Mouse (Mus musculus): ENCODE data around the gene BC055324. TPM values are rescaled to one million over a fixed set of nuclear protein-coding genes. Genes with fewer than 3 reads are reported as not detected.

BC055324 gene
- total and polyA plus RNA-seq, 3 experiments = 16.3 to 26.6 (median 20.6) TPM

DNA sequence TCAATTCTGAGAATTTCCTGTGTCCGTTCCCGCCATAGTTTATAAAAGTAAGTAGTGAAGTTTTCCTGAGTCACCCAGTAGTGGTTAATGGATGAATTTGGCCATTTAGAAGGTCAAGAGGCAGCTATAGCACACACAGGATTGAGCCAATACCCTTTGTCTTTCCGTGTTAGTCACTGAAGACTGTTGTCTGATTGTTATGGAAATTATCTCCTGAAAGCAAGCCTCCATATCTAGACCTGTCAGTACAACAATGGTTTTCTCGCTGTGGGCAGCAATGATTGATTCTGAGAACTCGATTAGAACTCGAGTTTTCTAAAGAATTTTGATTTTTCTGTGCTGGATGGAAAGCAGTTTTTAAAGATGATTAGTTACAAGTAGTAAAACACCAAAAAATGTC is 25.2 kb upstream of the BC055324 start:
- Histone ChIP-seq H3K4me3 (replicated peaks in 1 of 3; ENCODE audit: low read depth in 2 of 3, low read length in 2 of 3, poor library complexity in 1 of 3) (no peak overlapping the region), H3K27ac (ENCODE audit: insufficient read depth, low read depth) (no peak overlapping the region), H3K27me3 (replicated peaks) (no peaks in the 10 kb centered on the region), H3K36me3 (replicated peaks in 1 of 2; ENCODE audit: control insufficient read depth in 1 of 2, insufficient read depth in 1 of 2, low read length in 1 of 2) (no peaks in the 10 kb centered on the region), H3K4me1 (ENCODE audit: control insufficient read depth in 1 of 2, insufficient read depth in 2 of 2) (no peaks in the 10 kb centered on the region), H3K79me2 (replicated peaks; ENCODE audit: control insufficient read depth, extremely low read depth, insufficient read depth, poor library complexity, severe bottlenecking) (no peaks in the 10 kb centered on the region), H3K9ac (ENCODE audit: insufficient read depth, low read depth) (no peak overlapping the region), H3K4me2 (ENCODE audit: insufficient read depth, low read depth, poor library complexity, severe bottlenecking) (no peak overlapping the region), H3K9me3 (replicated peaks; ENCODE audit: low read length) (no peaks in the 10 kb centered on the region)
- dilution Hi-C loops (cut with MboI; ENCODE audit: extremely low pct_ligation_motif_present, extremely low pct_unique_long_range_greater_than_20kb, low sequenced_read_pairs) (no loop called here), in situ Hi-C loops (cut with MboI; ENCODE audit: low pct_ligation_motif_present, low pct_unique_long_range_greater_than_20kb, low sequenced_read_pairs) (no loop called here)
- TF ChIP-seq RCOR1 (conservative IDR thresholded peaks at IDR 0.05; ENCODE audit: low read depth, low read length) = no peak
- TF ChIP-seq CHD1 (IDR thresholded peaks at IDR 0.05; ENCODE audit: low read depth, low read length) = no peak
- TF ChIP-seq CHD2 (IDR thresholded peaks at IDR 0.05; ENCODE audit: low read length) = no peak
- no peak for TF ChIP-seq POLR2A (IDR thresholded peaks at IDR 0.05; ENCODE audit: low read depth, low read length)
- no peak for TF ChIP-seq KAT2A (IDR thresholded peaks at IDR 0.05; ENCODE audit: insufficient replicate concordance, low read length)
- no peak for DNase-seq (ENCODE audit: extremely low read depth)

- no peak for DNase-seq (ENCODE audit: extremely low read depth)
- Histone ChIP-seq H3K36me3 (replicated peaks in 1 of 2; ENCODE audit: control insufficient read depth in 1 of 2, insufficient read depth in 1 of 2, low read length in 1 of 2) (no peaks in the 10 kb centered on the region), H3K4me3 (replicated peaks in 1 of 3; ENCODE audit: low read depth in 2 of 3, low read length in 2 of 3, poor library complexity in 1 of 3) (no peak overlapping the region), H3K27me3 (replicated peaks) (no peaks in the 10 kb centered on the region), H3K79me2 (replicated peaks; ENCODE audit: control insufficient read depth, extremely low read depth, insufficient read depth, poor library complexity, severe bottlenecking) (no peaks in the 10 kb centered on the region), H3K4me1 (ENCODE audit: control insufficient read depth in 1 of 2, insufficient read depth in 2 of 2) (no peaks in the 10 kb centered on the region), H3K27ac (ENCODE audit: insufficient read depth, low read depth) (no peak overlapping the region), H3K9me3 (replicated peaks; ENCODE audit: low read length) (no peaks in the 10 kb centered on the region), H3K9ac (ENCODE audit: insufficient read depth, low read depth) (no peak overlapping the region), H3K4me2 (ENCODE audit: insufficient read depth, low read depth, poor library complexity, severe bottlenecking) (no peak overlapping the region)
- TF ChIP-seq POLR2A (IDR thresholded peaks at IDR 0.05; ENCODE audit: low read depth, low read length) (no peak), JUND (conservative IDR thresholded peaks at IDR 0.05; ENCODE audit: low read depth, low read length) (no peak), MXI1 (IDR thresholded peaks at IDR 0.05; ENCODE audit: low read depth, low read length) (no peak), ZNF384 (IDR thresholded peaks at IDR 0.05; ENCODE audit: low read depth, low read length) (no peak), POLR2AphosphoS2 (IDR thresholded peaks at IDR 0.05; ENCODE audit: low read depth, low read length) (no peak), RCOR1 (conservative IDR thresholded peaks at IDR 0.05; ENCODE audit: low read depth, low read length) (no peak), ZMIZ1 (IDR thresholded peaks at IDR 0.05; ENCODE audit: low read depth, low read length) (no peak), TCF12 (IDR thresholded peaks at IDR 0.05; ENCODE audit: low read depth, low read length) (no peak), MEF2A (IDR thresholded peaks at IDR 0.05; ENCODE audit: borderline replicate concordance, low read depth, low read length) (no peak), USF2 (conservative IDR thresholded peaks at IDR 0.05; ENCODE audit: low read depth, low read length) (no peak), UBTF (IDR thresholded peaks at IDR 0.05; ENCODE audit: low read depth, low read length) (no peak), NELFE (IDR thresholded peaks at IDR 0.05; ENCODE audit: low read depth, low read length) (no peak), ZC3H11A (IDR thresholded peaks at IDR 0.05; ENCODE audit: low read depth, low read length) (no peak), MYC (IDR thresholded peaks at IDR 0.05; ENCODE audit: low read depth, low read length) (no peak), PAX5 (IDR thresholded peaks at IDR 0.05; ENCODE audit: low read length) (no peak), CHD2 (IDR thresholded peaks at IDR 0.05; ENCODE audit: low read length) (no peak), JUN (IDR thresholded peaks at IDR 0.05; ENCODE audit: insufficient read depth, low read depth, low read length) (no peak), MAFK (IDR thresholded peaks at IDR 0.05; ENCODE audit: insufficient replicate concordance, low read length) (no peak), CTCF (conservative IDR thresholded peaks at IDR 0.05 in 1 of 2, IDR thresholded peaks at IDR 0.05 in 1 of 2; ENCODE audit: low read depth in 2 of 2, low read length in 2 of 2) (no peak)
- dilution Hi-C loops (cut with MboI; ENCODE audit: extremely low pct_ligation_motif_present, extremely low pct_unique_long_range_greater_than_20kb, low sequenced_read_pairs) (no loop called here), in situ Hi-C loops (cut with MboI; ENCODE audit: low pct_ligation_motif_present, low pct_unique_long_range_greater_than_20kb, low sequenced_read_pairs) (no loop called here)
Observed at GRCm38 (mm10) chr1:164018221-164018896, 23.8 kb upstream of the BC055324 start.

All from CH12.LX (cell line).